Mouse (Mus musculus) leukemia stem cell, adult 10-12 weeks (primary cell): ENCODE data around the gene Slc5a10. TPM values are rescaled to one million over a fixed set of nuclear protein-coding genes. Genes with fewer than 3 reads are reported as not detected.

Experiments
- polyA plus RNA-seq: library from polyadenylated mRNA; stranded (reverse); fragments of >175 nt; gene quantifications from 2 replicates; pipeline ENCODE4 v1.2.3, GENCODE M21; 2012; ENCODE audit warnings: low replicate concordance

Slc5a10 gene
- not detected in 2 replicates for polyA plus RNA-seq

GRCm38 (mm10) chr11:61720636-61721035, at the start of gene Slc5a10:
Gene Slc5a10, minus strand, starts transcription at chr11:61720826.

GRCm38 (mm10) chr11:61761584-61762407, 41.2 kb upstream of the Slc5a10 start, which contains the start of gene Prpsap2:
Gene Prpsap2, minus strand, starts transcription at chr11:61762088.

GRCm38 (mm10) chr11:61683907-61684731, 36.5 kb downstream of the Slc5a10 start, which contains the start of gene Fam83g:
Gene Fam83g, plus strand, starts transcription at chr11:61684091.

GRCm38 (mm10) chr11:61652686-61653447, 67.8 kb downstream of the Slc5a10 start, which contains the start of gene Grap:
Gene Grap, plus strand, starts transcription at chr11:61653265.

Other genes with a start within 250 kb of the Slc5a10 start
- 0.26 TPM in 1 of 2 replicates, not detected in the other for gene Mfap4, start 235.4 kb downstream of the Slc5a10 start, polyA plus RNA-seq
- gene Mapk7, start 226.4 kb downstream of the Slc5a10 start, polyA plus RNA-seq: 24.2 and 32.0 TPM in 2 replicates
- 1.8 and 4.2 TPM in 2 replicates for gene B9d1, start 215.7 kb downstream of the Slc5a10 start, polyA plus RNA-seq
- gene Epn2, start 141.1 kb downstream of the Slc5a10 start, polyA plus RNA-seq: 0.39 and 3.0 TPM in 2 replicates
- gene Grap, start 67.6 kb downstream of the Slc5a10 start, polyA plus RNA-seq: 25.8 and 39.1 TPM in 2 replicates
- 29.6 and 33.2 TPM in 2 replicates for gene Fam83g, start 36.7 kb downstream of the Slc5a10 start, polyA plus RNA-seq
- 7.3 and 10.4 TPM in 2 replicates for gene Prpsap2, start 41.3 kb upstream of the Slc5a10 start, polyA plus RNA-seq
- 2.7 and 2.8 TPM in 2 replicates for gene Ulk2, start 134.2 kb upstream of the Slc5a10 start, polyA plus RNA-seq
- 36.0 and 38.5 TPM in 2 replicates for gene Akap10, start 209.4 kb upstream of the Slc5a10 start, polyA plus RNA-seq
- gene Specc1, start 235.9 kb upstream of the Slc5a10 start, polyA plus RNA-seq: 6.4 and 26.2 TPM in 2 replicates